Mouse (Mus musculus) ovary, adult 2 months (tissue): Measurements from ENCODE around the gene Ankrd66. TPM values are rescaled to one million over a fixed set of nuclear protein-coding genes. Genes with fewer than 3 reads are reported as not detected.

Experiments
- polyA plus RNA-seq: library from polyadenylated mRNA; depleted of rRNA; stranded (reverse); fragments of >200 nt; gene quantifications from 2 replicates; pipeline ENCODE4 v1.2.3, GENCODE M21; 2012; rRNA removed

The Ankrd66 gene
- polyA plus RNA-seq = 1.5 and 1.7 TPM in 2 replicates

GRCm38 (mm10) chr17:43543539-43543938 is at the start of gene Ankrd66:
Gene Ankrd66 (minus strand): TSS chr17:43543639.

DNA sequence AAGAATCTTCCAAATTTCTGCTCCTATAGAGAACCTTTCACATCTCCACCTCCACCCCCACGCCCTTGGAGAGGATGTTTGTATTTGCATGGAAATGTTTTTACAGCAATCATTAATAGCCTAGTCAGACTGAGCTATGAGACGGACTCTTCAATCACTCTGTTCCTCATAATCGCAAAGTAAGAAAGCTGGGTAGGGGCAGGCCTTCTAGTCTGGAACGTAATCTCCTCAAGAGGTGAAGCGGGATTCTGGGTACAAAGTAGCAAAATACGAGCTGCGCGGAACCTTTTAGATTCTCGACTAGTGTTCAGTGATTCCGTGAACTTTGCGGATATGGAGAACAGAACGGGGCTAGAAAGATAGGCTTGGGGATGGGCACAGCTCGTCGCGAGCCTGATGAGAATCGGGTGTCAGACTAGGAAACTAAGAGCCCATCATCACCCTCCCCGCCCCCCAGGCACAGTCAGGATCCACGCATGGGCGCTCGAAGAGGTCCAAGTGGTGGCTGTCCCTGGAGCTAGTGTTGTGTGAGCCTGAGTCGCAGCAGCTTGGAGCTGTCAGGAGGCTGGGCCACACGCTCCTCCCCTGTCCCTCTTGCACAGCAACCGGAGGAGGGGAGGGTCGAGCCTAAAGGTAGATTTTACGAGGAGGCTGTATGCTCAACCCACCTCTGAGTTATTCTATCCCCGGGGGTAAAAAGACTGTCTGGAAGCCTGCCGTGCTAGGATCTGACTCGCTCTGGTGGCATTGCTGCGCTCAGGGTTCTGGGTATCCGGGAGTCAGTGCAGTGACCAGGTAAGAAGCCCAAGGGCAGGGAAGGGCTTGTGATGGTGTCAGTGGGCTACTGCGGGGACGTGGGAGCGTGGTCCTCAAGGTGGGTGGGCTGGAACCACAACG is 24.8 kb upstream of the Ankrd66 start, which contains the start of gene Pla2g7:
Gene Pla2g7 (plus strand): TSS at position 107 of the 897 bp plus-strand sequence.

GRCm38 (mm10) chr17:43502592-43502991 is 40.8 kb downstream of the Ankrd66 start, which contains the start of gene Mep1a:
Gene Mep1a (minus strand): TSS chr17:43502812.

Other genes with a start within 250 kb of the Ankrd66 start
- gene Adgrf5, start 183.2 kb downstream of the Ankrd66 start, polyA plus RNA-seq = 18.1 and 23.2 TPM in 2 replicates
- gene Mep1a, start 40.8 kb downstream of the Ankrd66 start, polyA plus RNA-seq = 0.08 and 0.10 TPM in 2 replicates
- 2.7 and 3.8 TPM in 2 replicates for gene Pla2g7, start 24.5 kb upstream of the Ankrd66 start, polyA plus RNA-seq
- gene Tdrd6, start 86.7 kb upstream of the Ankrd66 start, polyA plus RNA-seq = 0.03 TPM in 1 of 2 replicates, not detected in the other
- gene Slc25a27, start 123.6 kb upstream of the Ankrd66 start, polyA plus RNA-seq = 6.2 and 7.0 TPM in 2 replicates
- gene Cyp39a1, start 123.8 kb upstream of the Ankrd66 start, polyA plus RNA-seq = 1.2 and 1.4 TPM in 2 replicates